Mouse (Mus musculus) layer of hippocampus, postnatal 14 days (tissue): ENCODE data around the gene Kcnc3. TPM values are rescaled to one million over a fixed set of nuclear protein-coding genes. Genes with fewer than 3 reads are reported as not detected.

Experiments
- total RNA-seq, 2 experiments: library from RNA; stranded (reverse); gene quantifications; 2 replicates each; pipeline ENCODE4 v1.2.3; 2021

Gene Kcnc3
- total RNA-seq, 2 experiments from 2014 or later = 146 to 149 TPM

Other genes starting within 250 kb of the Kcnc3 start
- 10 to 100 TPM; 95.5 to 98.4 TPM for gene Syt3, start 206.6 kb upstream of the Kcnc3 start, total RNA-seq
- gene 1700008O03Rik, start 204.8 kb upstream of the Kcnc3 start, total RNA-seq = 1 to 10 TPM; 2.3 TPM
- 100 to 1,000 TPM; 299 to 301 TPM for gene Lrrc4b, start 161.6 kb upstream of the Kcnc3 start, total RNA-seq
- gene Aspdh, start 125.3 kb upstream of the Kcnc3 start, total RNA-seq = 10 to 100 TPM; 15.0 to 15.4 TPM
- 10 to 100 TPM; 60.7 to 64.3 TPM for gene Josd2, start 122.7 kb upstream of the Kcnc3 start, total RNA-seq
- gene Emc10, start 94.1 kb upstream of the Kcnc3 start, total RNA-seq = 100 to 1,000 TPM; 163 to 173 TPM
- gene Fam71e1, start 94.1 kb upstream of the Kcnc3 start, total RNA-seq = 10 to 100 TPM; 29.8 to 48.4 TPM
- gene Mybpc2, start 66.0 kb upstream of the Kcnc3 start, total RNA-seq = under 1 TPM in 1 of 2 experiments, not detected in 1; 0.10 TPM
- not detected for gene Spib, start 58.6 kb upstream of the Kcnc3 start, total RNA-seq
- gene Pold1, start 41.8 kb upstream of the Kcnc3 start, total RNA-seq = 1 to 10 TPM; 5.8 to 8.8 TPM
- gene Nr1h2, start 36.7 kb upstream of the Kcnc3 start, total RNA-seq = 10 to 100 TPM; 58.7 to 63.2 TPM
- under 1 TPM in 1 of 2 experiments, not detected in 1; 0.30 TPM for gene Napsa, start 18.3 kb upstream of the Kcnc3 start, total RNA-seq
- 10 to 100 TPM; 20.9 to 24.6 TPM for gene Myh14, start 80.2 kb downstream of the Kcnc3 start, total RNA-seq
- gene Izumo2, start 118.1 kb downstream of the Kcnc3 start, total RNA-seq = not detected
- gene Vrk3, start 157.7 kb downstream of the Kcnc3 start, total RNA-seq = 10 to 100 TPM; 31.8 to 33.4 TPM
- under 1 TPM; 0.24 to 0.25 TPM for gene Zfp473, start 160.4 kb downstream of the Kcnc3 start, total RNA-seq
- gene Nup62, start 225.4 kb downstream of the Kcnc3 start, total RNA-seq = 10 to 100 TPM; 29.6 to 36.7 TPM
- 1 to 10 TPM; 1.5 to 1.8 TPM for gene Il4i1, start 225.7 kb downstream of the Kcnc3 start, total RNA-seq
- gene Atf5, start 226.0 kb downstream of the Kcnc3 start, total RNA-seq = 10 to 100 TPM; 27.3 to 28.4 TPM